Mouse (Mus musculus) spleen, adult 2 months (tissue): ENCODE data around the gene Taar7a.

Experiments
- CTCF ChIP-seq: fragments of 200-500 bp; IDR thresholded peaks from 2 replicates; pipeline ENCODE4 v1.5.1; 2011; ENCODE audit warnings: mild to moderate bottlenecking, inconsistent platforms; ENCODE audit not compliant: insufficient read depth, insufficient read length, insufficient replicate concordance; ENCODE audit errors: extremely low read depth
- POLR2A ChIP-seq: fragments of 200-500 bp; IDR thresholded peaks from 2 replicates; pipeline ENCODE4 v1.6.1; 2011; ENCODE audit warnings: low read depth, low read length, inconsistent platforms

GRCm38 (mm10) chr10:24006442-24006841 is 13.2 kb upstream of the Taar7a start:
- TF ChIP-seq CTCF (no peak), POLR2A (no peak)
